Mouse (Mus musculus): ENCODE results near the gene 1700067P10Rik. TPM values are rescaled to one million over a fixed set of nuclear protein-coding genes. Genes with fewer than 3 reads are reported as not detected.

The 1700067P10Rik gene
- polyA plus RNA-seq, 1 experiment from 2014 or later, result not detected

- 32% methylated on average over 3 of the region's 3 CpGs for WGBS
- Histone ChIP-seq H3K4me3 (ENCODE audit: low read depth, low read length) (no peak overlapping the region), H3K36me3 (ENCODE audit: control insufficient read depth, insufficient read depth, low read length) (no peaks in the 10 kb centered on the region), H3K4me2 (ENCODE audit: low read depth, severe bottlenecking) (no peak overlapping the region), H3K4me1 (ENCODE audit: control insufficient read depth, insufficient read depth, low read length) (no peaks in the 10 kb centered on the region), H3K27me3 (ENCODE audit: control insufficient read depth, insufficient read depth, low read length) (no peaks in the 10 kb centered on the region), H3K9ac (ENCODE audit: low read length) (no peak overlapping the region), H3K27ac (replicated peaks; ENCODE audit: low read depth, low read length) (no peak overlapping the region), H3K9me3 (ENCODE audit: control insufficient read depth, low read length) (no peaks in the 10 kb centered on the region)
- 0 out of 2 replicates have a peak, but pooled peaks have one; percentile 54 for ATAC-seq (ENCODE audit: insufficient number of reproducible peaks, low FRiP score, low TSS enrichment, low read depth)
- peak; percentile 93 for DNase-seq (ENCODE audit: low spot score)
Measured at GRCm38 (mm10) chr17:48119656-48120055, 30.5 kb downstream of the 1700067P10Rik start.

- no peak for ATAC-seq (ENCODE audit: insufficient number of reproducible peaks, low FRiP score, low TSS enrichment, low read depth)
Measured at GRCm38 (mm10) chr17:48120456-48120855, 31.3 kb downstream of the 1700067P10Rik start.

GRCm38 (mm10) chr17:48132810-48133209, 43.7 kb downstream of the 1700067P10Rik start:
- 86% methylated on average over 2 of the region's 2 CpGs for WGBS
- ATAC-seq (ENCODE audit: insufficient number of reproducible peaks, low FRiP score, low TSS enrichment, low read depth), result no peak
- no peak overlapping the region for H3K9ac ChIP-seq (ENCODE audit: low read length)
- no peaks in the 10 kb centered on the region for H3K9me3 ChIP-seq (ENCODE audit: control insufficient read depth, low read length)
- H3K27ac ChIP-seq (replicated peaks; ENCODE audit: low read depth, low read length), result no peak overlapping the region
- H3K36me3 ChIP-seq (ENCODE audit: control insufficient read depth, insufficient read depth, low read length), result no peaks in the 10 kb centered on the region
- no peak for DNase-seq (ENCODE audit: low spot score)
- no peaks in the 10 kb centered on the region for H3K27me3 ChIP-seq (ENCODE audit: control insufficient read depth, insufficient read depth, low read length)
- no peak overlapping the region for H3K4me3 ChIP-seq (ENCODE audit: low read depth, low read length)
- H3K4me1 ChIP-seq (ENCODE audit: control insufficient read depth, insufficient read depth, low read length), result no peaks in the 10 kb centered on the region
- no peak overlapping the region for H3K4me2 ChIP-seq (ENCODE audit: low read depth, severe bottlenecking)

More at GRCm38 (mm10) chr17:48120456-48120855, 31.3 kb downstream of the 1700067P10Rik start:
- no peak overlapping the region for H3K9ac ChIP-seq (ENCODE audit: low read length)
- H3K4me2 ChIP-seq (ENCODE audit: low read depth, severe bottlenecking), result no peak overlapping the region
- no peaks in the 10 kb centered on the region for H3K4me1 ChIP-seq (ENCODE audit: control insufficient read depth, insufficient read depth, low read length)
- no peaks in the 10 kb centered on the region for H3K9me3 ChIP-seq (ENCODE audit: control insufficient read depth, low read length)
- DNase-seq (ENCODE audit: low spot score), result no peak
- no peak overlapping the region for H3K27ac ChIP-seq (replicated peaks; ENCODE audit: low read depth, low read length)
- no peaks in the 10 kb centered on the region for H3K27me3 ChIP-seq (ENCODE audit: control insufficient read depth, insufficient read depth, low read length)
- no peak overlapping the region for H3K4me3 ChIP-seq (ENCODE audit: low read depth, low read length)
- no peaks in the 10 kb centered on the region for H3K36me3 ChIP-seq (ENCODE audit: control insufficient read depth, insufficient read depth, low read length)
- WGBS, result 91% methylated on average over 20 of the region's 20 CpGs

Other genes with a start within 250 kb of the 1700067P10Rik start
- gene Foxp4, start 164.7 kb upstream of the 1700067P10Rik start, polyA plus RNA-seq (2014; fragmentation: Nextera tagmentation; extraction: Ambion mirVana), result 30.5 and 30.7 TPM in 2 replicates
- gene 1700122O11Rik, start 51.0 kb upstream of the 1700067P10Rik start, polyA plus RNA-seq (2014; fragmentation: Nextera tagmentation; extraction: Ambion mirVana), result not detected in 2 replicates
- gene 9830107B12Rik, start 56.9 kb downstream of the 1700067P10Rik start, polyA plus RNA-seq (2014; fragmentation: Nextera tagmentation; extraction: Ambion mirVana), result not detected in 2 replicates
- gene A530064D06Rik, start 78.0 kb downstream of the 1700067P10Rik start, polyA plus RNA-seq (2014; fragmentation: Nextera tagmentation; extraction: Ambion mirVana), result not detected in 2 replicates
- gene Trem1, start 143.4 kb downstream of the 1700067P10Rik start, polyA plus RNA-seq (2014; fragmentation: Nextera tagmentation; extraction: Ambion mirVana), result 0.13 TPM in 1 of 2 replicates, not detected in the other
- gene Trem3, start 158.5 kb downstream of the 1700067P10Rik start, polyA plus RNA-seq (2014; fragmentation: Nextera tagmentation; extraction: Ambion mirVana), result not detected in 2 replicates
- gene Treml4, start 175.0 kb downstream of the 1700067P10Rik start, polyA plus RNA-seq (2014; fragmentation: Nextera tagmentation; extraction: Ambion mirVana), result 0.16 and 0.31 TPM in 2 replicates
- gene Treml2, start 210.2 kb downstream of the 1700067P10Rik start, polyA plus RNA-seq (2014; fragmentation: Nextera tagmentation; extraction: Ambion mirVana), result 0.04 and 0.13 TPM in 2 replicates
- 0.09 and 0.18 TPM in 2 replicates for gene B430306N03Rik, start 226.8 kb downstream of the 1700067P10Rik start, polyA plus RNA-seq (2014; fragmentation: Nextera tagmentation; extraction: Ambion mirVana)

All from limb, embryonic 11.5 days (tissue).